Mouse (Mus musculus) CH12.LX (cell line): ENCODE data around the gene Ndufa7. TPM values are rescaled to one million over a fixed set of nuclear protein-coding genes. Genes with fewer than 3 reads are reported as not detected.

Experiments used
- DNase-seq: peaks from one replicate; pipeline ENCODE4 v3.0.0-alpha.2; 2013; ENCODE audit errors: extremely low read depth
- H3K27ac ChIP-seq: 2 replicates; pipeline ENCODE4 v1.5.1; 2012; ENCODE audit warnings: low read depth, mild to moderate bottlenecking, control low read depth, moderate library complexity; ENCODE audit not compliant: insufficient read depth
- H3K27me3 ChIP-seq: replicated peaks from 2 replicates; pipeline ENCODE3; 2012; ENCODE audit warnings: inconsistent platforms
- H3K36me3 ChIP-seq, 2 experiments: replicated peaks in 1 of 2; 2 replicates each; pipeline versions ENCODE3 to v1.6.1; 2012; ENCODE audit warnings: inconsistent platforms in 1 of 2, low read length in 1 of 2, mild to moderate bottlenecking in 1 of 2, mixed read lengths in 1 of 2, moderate library complexity in 1 of 2; ENCODE audit not compliant: control insufficient read depth in 1 of 2, insufficient read depth in 1 of 2
- H3K4me1 ChIP-seq, 2 experiments: 2 replicates each; pipeline ENCODE4 v1.6.1; 2012; ENCODE audit warnings: inconsistent platforms in 1 of 2, moderate library complexity in 1 of 2; ENCODE audit not compliant: insufficient read depth in 2 of 2, control insufficient read depth in 1 of 2
- H3K4me2 ChIP-seq: 2 replicates; pipeline ENCODE4 v1.6.1; 2012; ENCODE audit warnings: low read depth, mild to moderate bottlenecking, control low read depth; ENCODE audit not compliant: poor library complexity, insufficient read depth, severe bottlenecking
- H3K4me3 ChIP-seq, 3 experiments: fragments of 150-350 bp in 1 of 3; sonication (generic) in 1 of 3; replicated peaks in 1 of 3; 2 replicates each; pipeline versions ENCODE3 to v1.5.1; 2011 to 2012; ENCODE audit warnings: low read depth in 2 of 3, low read length in 2 of 3, mild to moderate bottlenecking in 2 of 3, moderate library complexity in 2 of 3, control low read depth in 1 of 3, improper control_type of control experiment in 1 of 3, inconsistent platforms in 1 of 3, mixed read lengths in 1 of 3; ENCODE audit not compliant: poor library complexity in 1 of 3
- H3K79me2 ChIP-seq: replicated peaks from 2 replicates; pipeline ENCODE4 v1.6.1; 2012; ENCODE audit warnings: mild to moderate bottlenecking, moderate library complexity; ENCODE audit not compliant: control insufficient read depth, poor library complexity, insufficient read depth, severe bottlenecking; ENCODE audit errors: extremely low read depth
- H3K9ac ChIP-seq: 2 replicates; pipeline ENCODE4 v1.6.1; 2012; ENCODE audit warnings: low read depth, mild to moderate bottlenecking, control low read depth, moderate library complexity; ENCODE audit not compliant: insufficient read depth
- H3K9me3 ChIP-seq: replicated peaks from 2 replicates; pipeline ENCODE3; 2012; ENCODE audit warnings: low read length, inconsistent platforms, mixed read lengths
- BHLHE40 ChIP-seq: IDR thresholded peaks from 2 replicates; pipeline ENCODE4 v1.6.1; 2011; ENCODE audit warnings: mild to moderate bottlenecking, low read depth, low read length, improper control_type of control experiment
- CHD1 ChIP-seq: IDR thresholded peaks from 2 replicates; pipeline ENCODE4 v1.6.1; 2012; ENCODE audit warnings: low read depth, low read length, improper control_type of control experiment, inconsistent platforms
- CHD2 ChIP-seq: IDR thresholded peaks from 2 replicates; pipeline ENCODE4 v1.6.1; 2011; ENCODE audit warnings: low read length, improper control_type of control experiment
- CTCF ChIP-seq, 2 experiments: IDR thresholded peaks in 1 of 2; conservative IDR thresholded peaks in 1 of 2; 2 replicates each; pipeline ENCODE4 v1.5.1; 2011 to 2012; ENCODE audit warnings: low read depth in 2 of 2, low read length in 2 of 2, improper control_type of control experiment in 1 of 2, inconsistent platforms in 1 of 2, mild to moderate bottlenecking in 1 of 2, moderate library complexity in 1 of 2
- ELF1 ChIP-seq: IDR thresholded peaks from 2 replicates; pipeline ENCODE4 v1.6.1; 2014; ENCODE audit warnings: low read depth, mild to moderate bottlenecking, inconsistent platforms, low read length, improper control_type of control experiment
- EP300 ChIP-seq: IDR thresholded peaks from 2 replicates; pipeline ENCODE4 v1.6.1; 2011; ENCODE audit warnings: low read length, improper control_type of control experiment
- ETS1 ChIP-seq: conservative IDR thresholded peaks from 2 replicates; pipeline ENCODE4 v1.6.1; 2012; ENCODE audit warnings: low read depth, mild to moderate bottlenecking, inconsistent platforms, low read length, improper control_type of control experiment, moderate library complexity
- HCFC1 ChIP-seq: IDR thresholded peaks from 2 replicates; pipeline ENCODE4 v1.6.1; 2012; ENCODE audit warnings: low read depth, mild to moderate bottlenecking, inconsistent platforms, low read length, improper control_type of control experiment
- IRF4 ChIP-seq: IDR thresholded peaks from 2 replicates; pipeline ENCODE4 v1.6.1; 2014; ENCODE audit warnings: low read depth, mild to moderate bottlenecking, inconsistent platforms, low read length, improper control_type of control experiment
- JUN ChIP-seq: IDR thresholded peaks from 2 replicates; pipeline ENCODE4 v1.6.1; 2011; ENCODE audit warnings: low read depth, mild to moderate bottlenecking, low read length, improper control_type of control experiment, moderate library complexity; ENCODE audit not compliant: insufficient read depth
- JUND ChIP-seq: conservative IDR thresholded peaks from 2 replicates; pipeline ENCODE4 v1.6.1; 2011; ENCODE audit warnings: low read depth, low read length, improper control_type of control experiment
- KAT2A ChIP-seq: IDR thresholded peaks from 2 replicates; pipeline ENCODE4 v1.6.1; 2012; ENCODE audit warnings: low read length, improper control_type of control experiment, inconsistent platforms; ENCODE audit not compliant: insufficient replicate concordance
- MAZ ChIP-seq: IDR thresholded peaks from 2 replicates; pipeline ENCODE4 v1.6.1; 2012; ENCODE audit warnings: low read depth, mild to moderate bottlenecking, inconsistent platforms, low read length, improper control_type of control experiment, moderate library complexity
- MEF2A ChIP-seq: IDR thresholded peaks from 2 replicates; pipeline ENCODE4 v1.6.1; 2014; ENCODE audit warnings: low read depth, mild to moderate bottlenecking, inconsistent platforms, low read length, improper control_type of control experiment, borderline replicate concordance
- MYC ChIP-seq: IDR thresholded peaks from 2 replicates; pipeline ENCODE4 v1.6.1; 2011; ENCODE audit warnings: low read depth, mild to moderate bottlenecking, improper control_type of control experiment, low read length
- NELFE ChIP-seq: IDR thresholded peaks from 2 replicates; pipeline ENCODE4 v1.6.1; 2011; ENCODE audit warnings: low read depth, low read length, improper control_type of control experiment
- PAX5 ChIP-seq: IDR thresholded peaks from 2 replicates; pipeline ENCODE4 v1.6.1; 2012; ENCODE audit warnings: low read length, inconsistent platforms, mixed read lengths
- POLR2A ChIP-seq: IDR thresholded peaks from 2 replicates; pipeline ENCODE4 v1.6.1; 2011; ENCODE audit warnings: low read depth, mild to moderate bottlenecking, improper control_type of control experiment, low read length
- POLR2AphosphoS2 ChIP-seq: IDR thresholded peaks from 2 replicates; pipeline ENCODE4 v1.6.1; 2011; ENCODE audit warnings: low read depth, low read length, improper control_type of control experiment
- RAD21 ChIP-seq: IDR thresholded peaks from 2 replicates; pipeline ENCODE4 v1.6.1; 2011; ENCODE audit warnings: low read depth, mild to moderate bottlenecking, low read length, improper control_type of control experiment, moderate library complexity
- RCOR1 ChIP-seq: conservative IDR thresholded peaks from 2 replicates; pipeline ENCODE4 v1.6.1; 2012; ENCODE audit warnings: low read depth, mild to moderate bottlenecking, inconsistent platforms, low read length, improper control_type of control experiment
- SIN3A ChIP-seq: IDR thresholded peaks from 2 replicates; pipeline ENCODE4 v1.6.1; 2012; ENCODE audit warnings: low read length, improper control_type of control experiment, inconsistent platforms
- SMC3 ChIP-seq: IDR thresholded peaks from 2 replicates; pipeline ENCODE4 v1.6.1; 2011; ENCODE audit warnings: low read depth, low read length, improper control_type of control experiment
- TBP ChIP-seq: conservative IDR thresholded peaks from 2 replicates; pipeline ENCODE4 v1.6.1; 2011; ENCODE audit warnings: low read depth, low read length, improper control_type of control experiment
- TCF12 ChIP-seq: IDR thresholded peaks from 2 replicates; pipeline ENCODE4 v1.6.1; 2014; ENCODE audit warnings: low read depth, mild to moderate bottlenecking, inconsistent platforms, low read length, improper control_type of control experiment
- UBTF ChIP-seq: IDR thresholded peaks from 2 replicates; pipeline ENCODE4 v1.6.1; 2012; ENCODE audit warnings: low read depth, mild to moderate bottlenecking, inconsistent platforms, low read length, improper control_type of control experiment, moderate library complexity
- USF2 ChIP-seq: conservative IDR thresholded peaks from 2 replicates; pipeline ENCODE4 v1.6.1; 2011; ENCODE audit warnings: low read depth, low read length, improper control_type of control experiment
- ZC3H11A ChIP-seq: IDR thresholded peaks from 2 replicates; pipeline ENCODE4 v1.6.1; 2012; ENCODE audit warnings: low read depth, mild to moderate bottlenecking, inconsistent platforms, low read length, improper control_type of control experiment
- ZKSCAN1 ChIP-seq: IDR thresholded peaks from 2 replicates; pipeline ENCODE4 v1.6.1; 2012; ENCODE audit warnings: low read depth, inconsistent platforms, low read length, improper control_type of control experiment, borderline replicate concordance
- ZMIZ1 ChIP-seq: IDR thresholded peaks from 2 replicates; pipeline ENCODE4 v1.6.1; 2012; ENCODE audit warnings: low read depth, mild to moderate bottlenecking, inconsistent platforms, low read length, improper control_type of control experiment
- ZNF384 ChIP-seq: IDR thresholded peaks from 2 replicates; pipeline ENCODE4 v1.6.1; 2012; ENCODE audit warnings: low read depth, low read length, improper control_type of control experiment, inconsistent platforms
- dilution Hi-C: fragments of 300-500 bp; cut with MboI; formaldehyde crosslinking; loops from 2 replicates; pipeline ENCODE4 v1.14.3; 2020; ENCODE audit warnings: low sequenced_read_pairs; ENCODE audit not compliant: extremely low pct_unique_long_range_greater_than_20kb, extremely low pct_ligation_motif_present
- in situ Hi-C: fragments of 300-500 bp; cut with MboI; formaldehyde crosslinking; loops from 3 replicates; pipeline ENCODE4 v1.14.3; 2019; ENCODE audit warnings: low sequenced_read_pairs, low pct_ligation_motif_present, low pct_unique_long_range_greater_than_20kb, mixed read lengths
- polyA plus RNA-seq: library from polyadenylated mRNA; unstranded; fragments of >175 nt; gene quantifications from 2 replicates; pipeline ENCODE4 v1.2.1, GENCODE M21; 2012; ENCODE audit warnings: low read depth; ENCODE audit not compliant: insufficient read length
- total RNA-seq, 2 experiments: library from RNA; depleted of rRNA; stranded (reverse); fragments of 300-350 nt in 1 of 2; fragments of >200 nt in 1 of 2; gene quantifications; 2 replicates each; pipeline ENCODE4 v1.2.3; 2012 to 2014

Ndufa7 gene
- total and polyA plus RNA-seq, 3 experiments: 164 to 364 (median 194) TPM

DNA sequence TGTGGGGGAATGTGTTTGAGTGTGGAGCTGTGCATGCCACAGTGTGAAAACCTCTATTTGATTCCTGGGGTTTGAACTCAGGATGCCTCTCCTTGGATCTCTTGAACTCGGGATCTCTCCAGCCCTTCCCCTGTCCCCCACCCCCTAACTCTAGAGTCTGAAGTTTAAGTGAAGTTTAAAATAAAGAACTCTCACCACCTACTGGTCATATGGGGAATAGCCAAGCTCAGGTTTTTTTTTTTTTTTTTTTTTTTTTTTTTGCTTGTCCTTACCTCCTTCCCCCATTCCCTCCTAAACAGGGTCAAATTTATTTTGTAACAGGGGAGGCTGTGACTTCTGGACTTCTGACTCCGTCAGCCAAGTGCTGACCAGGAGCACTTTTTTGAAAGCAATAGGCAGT, 22.2 kb upstream of the Ndufa7 start:
- Histone ChIP-seq H3K36me3 (no peaks in the 10 kb centered on the region), H3K27ac (no peak overlapping the region), H3K9ac (no peak overlapping the region), H3K79me2 (no peaks in the 10 kb centered on the region), H3K9me3 (no peaks in the 10 kb centered on the region), H3K4me3 (no peak overlapping the region), H3K4me1 (peaks cover 6 to 8% of the 10 kb centered on the region in 2 experiments), H3K27me3 (peaks cover 6% of the 10 kb centered on the region), H3K4me2 (no peak overlapping the region)
- dilution Hi-C loops (no loop called here), in situ Hi-C loops (loop anchor here (10.0 kb wide), 1 partner anchor 357 kb away; no protein-coding TSS in a partner anchor)
- TF ChIP-seq MAZ (0 out of 2 replicates have a peak, but pooled peaks have one; percentile 40), SMC3 (peak; percentile 58), RAD21 (peak; percentile 81), ZNF384 (peak; percentile 100), BHLHE40 (0 out of 2 replicates have a peak, but pooled peaks have one; percentile 8), CTCF (conservative IDR thresholded peaks at IDR 0.05 in 1 of 2, IDR thresholded peaks at IDR 0.05 in 1 of 2; ENCODE audit: low read depth in 2 of 2, low read length in 2 of 2) (peak; percentile 39 to 77; a peak in 3 of 4 replicates), ZC3H11A (0 out of 2 replicates have a peak, but pooled peaks have one; percentile 12), SIN3A (0 out of 2 replicates have a peak, but pooled peaks have one; percentile 32), KAT2A (no peak), HCFC1 (0 out of 2 replicates have a peak, but pooled peaks have one; percentile 24), CHD2 (no peak)
- DNase-seq: no peak

DNA sequence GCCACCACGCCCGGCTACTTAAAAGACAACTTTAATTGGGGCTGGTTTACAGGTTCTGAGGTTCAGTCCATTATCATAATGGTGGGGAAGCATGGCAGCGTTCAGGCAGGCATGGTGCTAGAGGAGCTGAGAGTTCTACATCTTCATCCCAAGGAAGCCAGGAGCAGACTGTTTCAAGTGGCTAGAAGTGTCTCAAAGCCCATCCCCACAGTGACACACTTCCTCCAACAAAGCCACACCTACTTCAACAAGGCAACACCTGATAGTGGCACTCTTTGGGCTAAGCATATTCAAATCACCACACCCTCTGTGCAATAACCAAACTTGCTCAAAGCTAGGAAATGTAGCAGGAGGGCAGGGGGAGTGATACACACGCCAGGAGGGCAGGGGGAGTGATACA, 20.2 kb upstream of the Ndufa7 start:
- H3K9me3 ChIP-seq: no peaks in the 10 kb centered on the region
- no peak overlapping the region for H3K27ac ChIP-seq
- no peaks in the 10 kb centered on the region for H3K79me2 ChIP-seq
- DNase-seq: no peak
- peaks cover 7% of the 10 kb centered on the region for H3K27me3 ChIP-seq
- in situ Hi-C loops: loop anchor here (10.0 kb wide), 1 partner anchor 359 kb away; no protein-coding TSS in a partner anchor
- no peak for TF ChIP-seq IRF4
- peak; percentile 76 for TF ChIP-seq POLR2A
- no peak for TF ChIP-seq ZMIZ1
- TF ChIP-seq BHLHE40: no peak
- no peak for TF ChIP-seq MYC
- TF ChIP-seq SIN3A: no peak
- no peak for TF ChIP-seq CHD1
- no peak for TF ChIP-seq MAZ
- TF ChIP-seq PAX5: no peak
- TF ChIP-seq MEF2A: no peak
- TF ChIP-seq EP300: no peak
- 0 out of 2 replicates have a peak, but pooled peaks have one; percentile 19 for TF ChIP-seq TCF12
- no peak for TF ChIP-seq CHD2
- TF ChIP-seq ETS1: no peak
- TF ChIP-seq JUND: no peak
- TF ChIP-seq JUN: no peak
- 0 out of 2 replicates have a peak, but pooled peaks have one; percentile 58 for TF ChIP-seq TBP
- TF ChIP-seq ZC3H11A: no peak
- no peak for TF ChIP-seq RCOR1
- no peak for TF ChIP-seq USF2
- TF ChIP-seq NELFE: peak; percentile 34; the same call in 1 of the 2 replicates
- TF ChIP-seq ELF1: 0 out of 2 replicates have a peak, but pooled peaks have one; percentile 22
- no peak for TF ChIP-seq ZNF384
- no peak for TF ChIP-seq SMC3
- no peak for TF ChIP-seq ZKSCAN1
- TF ChIP-seq RAD21: no peak
- TF ChIP-seq UBTF: no peak
- TF ChIP-seq POLR2AphosphoS2: no peak
- H3K4me1 ChIP-seq: peaks cover 6 to 8% of the 10 kb centered on the region in 2 experiments
- H3K4me2 ChIP-seq: 0 out of 2 replicates have a peak overlapping the region, but pooled peaks have one; percentile 24
- no peak overlapping the region for H3K9ac ChIP-seq
- H3K36me3 ChIP-seq: no peaks in the 10 kb centered on the region
- dilution Hi-C loops: no loop called here
- no peak overlapping the region for H3K4me3 ChIP-seq
